Comparison of ENCODE assay signal across 26 mouse cellular contexts in genomic region chr11:103294772-103295171, GRCm38 (mm10).
"Had no signal": no experiment of that assay in that cellular context is flagged by ENCODE, and none has a peak within 500 bp of the region (broad histone marks: within the 10 kb centered on the region; RNA-seq: fewer than 3 reads in every experiment).

No protein-coding gene starts in this region.

- H3K4me2 ChIP-seq: limb, embryonic 12.5 days; limb, embryonic 15.5 days; liver, embryonic 12.5 days; liver, embryonic 15.5 days; midbrain, embryonic 13.5 days; neural tube, embryonic 12.5 days; neural tube, embryonic 15.5 days had no signal

- H3K4me1 ChIP-seq: neural tube, embryonic 12.5 days had no signal

- H3K27ac ChIP-seq: kidney, postnatal 0 days; left cerebral cortex, adult 2 months; limb, embryonic 12.5 days; limb, embryonic 15.5 days; liver, embryonic 12.5 days; liver, embryonic 15.5 days; midbrain, embryonic 10.5 days; midbrain, embryonic 13.5 days; neural tube, embryonic 12.5 days; neural tube, embryonic 15.5 days; stomach, postnatal 0 days had no signal

- DNase-seq: kidney, adult 2 months; kidney, postnatal 25 days; layer of hippocampus, postnatal 36 days; left cerebral cortex, postnatal 4 days; lung, adult 2 months; lung, postnatal 14 days; lung, postnatal 4 days; right cerebral cortex, adult 18-20 months; right cerebral cortex, postnatal 14 days; right cerebral cortex, postnatal 4 days; thymus, adult 2 months; thymus, postnatal 14 days; thymus, postnatal 4 days had no signal

- H3K9me3 ChIP-seq: limb, embryonic 12.5 days; limb, embryonic 15.5 days; liver, embryonic 12.5 days; liver, embryonic 15.5 days; megakaryocyte, embryonic 14.5 days; midbrain, embryonic 10.5 days; midbrain, embryonic 13.5 days; neural tube, embryonic 12.5 days; neural tube, embryonic 15.5 days had no signal

- H3K9ac ChIP-seq: limb, embryonic 12.5 days; limb, embryonic 15.5 days; liver, embryonic 12.5 days; liver, embryonic 15.5 days; midbrain, embryonic 13.5 days; neural tube, embryonic 12.5 days; neural tube, embryonic 15.5 days had no signal

- H3K4me3 ChIP-seq: left cerebral cortex, adult 2 months; limb, embryonic 12.5 days; limb, embryonic 15.5 days; liver, embryonic 12.5 days; liver, embryonic 15.5 days; megakaryocyte, embryonic 14.5 days; midbrain, embryonic 10.5 days; midbrain, embryonic 13.5 days; neural tube, embryonic 12.5 days; neural tube, embryonic 15.5 days had no signal

- ATAC-seq: liver, embryonic 12.5 days; midbrain, embryonic 13.5 days; midbrain, embryonic 16.5 days had no signal

- H3K27me3 ChIP-seq: limb, embryonic 12.5 days; limb, embryonic 15.5 days; liver, embryonic 15.5 days; midbrain, embryonic 13.5 days; neural tube, embryonic 12.5 days; neural tube, embryonic 15.5 days had no signal

- H3K36me3 ChIP-seq: limb, embryonic 12.5 days; limb, embryonic 15.5 days; liver, embryonic 12.5 days; liver, embryonic 15.5 days; midbrain, embryonic 10.5 days; midbrain, embryonic 13.5 days; neural tube, embryonic 12.5 days; neural tube, embryonic 15.5 days had no signal
